In the genomic region with DNA sequence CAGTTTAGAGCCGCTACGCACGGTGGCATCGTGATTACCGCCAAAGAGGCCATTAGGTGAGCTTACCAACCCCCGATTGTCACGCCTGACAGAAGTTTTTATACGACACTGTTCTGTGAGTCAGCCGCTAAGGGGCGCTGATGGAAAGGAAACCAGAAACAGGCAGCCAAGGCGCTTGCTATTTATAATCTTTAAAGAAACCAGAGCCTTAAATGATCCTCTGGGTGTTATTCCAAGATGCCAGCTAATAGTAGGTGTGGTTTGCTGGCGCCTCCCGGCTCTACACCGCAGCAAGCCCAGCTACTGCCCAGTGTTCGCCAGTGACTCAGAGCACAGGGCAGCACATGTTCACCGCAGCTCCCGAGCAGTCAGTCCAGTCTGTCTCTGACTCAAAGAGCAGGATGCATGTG, we compare ENCODE assay signal across 7 mouse cellular contexts. TPM values are rescaled to one million over a fixed set of nuclear protein-coding genes. Genes with fewer than 3 reads are reported as not detected.
DNase-seq lines count a peak whose midpoint lies in the region; ATAC-seq and TF ChIP-seq lines count a peak whose summit lies in the region.

No protein-coding gene starts in this region.

- peak; percentile 78 for ATAC-seq in intestine, postnatal 0 days
- ATAC-seq in midbrain, embryonic 15.5 days (replicated peaks): peak; percentile 58

- no peaks in the 10 kb centered on the region for H3K27me3 ChIP-seq in intestine, postnatal 0 days (replicated peaks; ENCODE audit: control insufficient read depth, insufficient read depth, low read length)
- H3K27me3 ChIP-seq in midbrain, embryonic 15.5 days (replicated peaks): no peaks in the 10 kb centered on the region
- H3K27me3 ChIP-seq in spleen, adult 2 months (ENCODE audit: control insufficient read depth, insufficient read depth, low read length): no peaks in the 10 kb centered on the region

- no peak overlapping the region for H3K27ac ChIP-seq in intestine, postnatal 0 days (ENCODE audit: low read depth, low read length)
- H3K27ac ChIP-seq in midbrain, embryonic 15.5 days: peak overlapping the region; percentile 54
- H3K27ac ChIP-seq in spleen, adult 2 months (ENCODE audit: insufficient read depth, low read length): no peak overlapping the region

- H3K4me3 ChIP-seq in intestine, postnatal 0 days (ENCODE audit: low read depth, low read length): no peak overlapping the region
- H3K4me3 ChIP-seq in midbrain, embryonic 15.5 days: peak overlapping the region; percentile 17; the same call in 1 of the 2 replicates
- H3K4me3 ChIP-seq in spleen, adult 2 months (ENCODE audit: extremely low read depth, insufficient read depth, insufficient read length): no peak overlapping the region

- peak; percentile 87 for TF ChIP-seq CTCF in intestine, postnatal 0 days (IDR thresholded peaks at IDR 0.05; ENCODE audit: low read depth)
- TF ChIP-seq CTCF in spleen, adult 2 months (IDR thresholded peaks at IDR 0.05; ENCODE audit: extremely low read depth, insufficient read depth, insufficient read length, insufficient replicate concordance): peak; percentile 55; the same call in 1 of the 2 replicates

- H3K9ac ChIP-seq in intestine, postnatal 0 days (ENCODE audit: low read depth, low read length): no peak overlapping the region
- H3K9ac ChIP-seq in midbrain, embryonic 15.5 days: peak overlapping the region; percentile 27; the same call in 1 of the 2 replicates

- DNase-seq in adrenal gland, adult 2 months: peak; percentile 89
- peak; percentile 84 for DNase-seq in embryo, embryonic 11 days
- peak; percentile 48 to 80 for DNase-seq in gastrocnemius, postnatal 4 days (ENCODE audit: low spot score in 2 of 2)
- peak; percentile 75 to 81 for DNase-seq in left cerebral cortex, postnatal 36 days (ENCODE audit: low spot score in 2 of 2)
- peak; percentile 17 to 58 for DNase-seq in spleen, adult 2 months (ENCODE audit: low read depth in 1 of 2, low spot score in 2 of 2)

- no peaks in the 10 kb centered on the region for H3K4me1 ChIP-seq in intestine, postnatal 0 days (replicated peaks; ENCODE audit: control insufficient read depth, insufficient read depth, low read length)
- H3K4me1 ChIP-seq in midbrain, embryonic 15.5 days: peaks cover 6% of the 10 kb centered on the region
- no peaks in the 10 kb centered on the region for H3K4me1 ChIP-seq in spleen, adult 2 months (ENCODE audit: control insufficient read depth, insufficient read depth, insufficient read length)

- no peak for TF ChIP-seq POLR2A in spleen, adult 2 months (IDR thresholded peaks at IDR 0.05; ENCODE audit: low read depth, low read length)

- WGBS in intestine, postnatal 0 days: 17% methylated on average over 17 of the region's 17 CpGs
- WGBS in midbrain, embryonic 15.5 days: 16% methylated on average over 17 of the region's 17 CpGs
- 20% methylated on average over 17 of the region's 17 CpGs for WGBS in spleen, adult 2 months

- 0 out of 2 replicates have a peak, but pooled peaks cover 5% of the 10 kb centered on the region for H3K36me3 ChIP-seq in intestine, postnatal 0 days (ENCODE audit: control insufficient read depth, insufficient read depth)
- no peaks in the 10 kb centered on the region for H3K36me3 ChIP-seq in midbrain, embryonic 15.5 days (replicated peaks)
- H3K36me3 ChIP-seq in spleen, adult 2 months (ENCODE audit: control insufficient read depth, insufficient read depth, low read length): peaks cover 7% of the 10 kb centered on the region

- intact Hi-C loops in left cerebral cortex, postnatal 36 days (cut with DNase I): loop anchor here (1.0 to 10.0 kb wide), 3 partner anchors 154 to 287 kb away; partner anchors contain the start of gene Has3

- H3K9me3 ChIP-seq in intestine, postnatal 0 days (ENCODE audit: control insufficient read depth): no peaks in the 10 kb centered on the region
- no peaks in the 10 kb centered on the region for H3K9me3 ChIP-seq in midbrain, embryonic 15.5 days

- peak overlapping the region; percentile 33 for H3K4me2 ChIP-seq in intestine, postnatal 0 days (replicated peaks; ENCODE audit: low read depth)
- peak overlapping the region; percentile 42 for H3K4me2 ChIP-seq in midbrain, embryonic 15.5 days

RNA-seq across cellular contexts. Expression of gene Tango6, which starts 35.2 kb away (rescaled TPM):
- 10 to 100 TPM in 1 of 2 experiments, 1 to 10 TPM in 1; 7.9 to 10.9 TPM for total RNA-seq in adrenal gland, adult 2 months (2021)
- polyA plus RNA-seq in adrenal gland, adult 2 months (2012; rRNA removed): 4.1 and 4.8 TPM in 2 replicates
- 1 to 10 TPM; 9.1 to 9.3 TPM for total RNA-seq in gastrocnemius, postnatal 4 days (2021)
- 1.7 and 1.9 TPM in 2 replicates for polyA plus RNA-seq in intestine, postnatal 0 days (2015; fragmentation: Nextera tagmentation; extraction: Ambion mirVana)
- total RNA-seq in left cerebral cortex, postnatal 36 days (2021): 1 to 10 TPM; 6.0 to 6.1 TPM
- 6.4 and 6.8 TPM in 2 replicates for polyA plus RNA-seq in midbrain, embryonic 15.5 days (2015; fragmentation: Nextera tagmentation; extraction: Ambion mirVana)
- 3.6 and 3.7 TPM in 2 replicates for polyA plus RNA-seq in spleen, adult 2 months (2012; rRNA removed)

Comparison
In these comparisons a context has a peak if more than half of its experiments do, and no peak if none do; other contexts are left out.
1. DNase-seq: peak in every context shown above with its lines; median percentile 89 in adrenal gland, adult 2 months; 84 in embryo, embryonic 11 days; 78 in left cerebral cortex, postnatal 36 days; 64 in gastrocnemius, postnatal 4 days; 38 in spleen, adult 2 months.